Mouse (Mus musculus) midbrain, embryonic 16.5 days (tissue): ENCODE measurements at regions not wholly inside any gene's neighbourhood (a gene's known extent, or its start where the extent isn't known, plus 50 kb on each side); places are given as distances from the start of the nearest gene placed in this dataset.

Experiments
- ATAC-seq: fragments of 200-750 bp; cut with Nextera tagmentation; 2 replicates; pipeline ENCODE4 v1.8.0; 2017; ENCODE audit warnings: moderate TSS enrichment
- H3K27ac ChIP-seq: fragments of 300-500 bp; sonication (generic); 2 replicates; pipeline ENCODE4 v1.5.1; 2014; ENCODE audit warnings: mild to moderate bottlenecking, low read length, mixed read lengths
- H3K27me3 ChIP-seq: fragments of 300-500 bp; sonication (generic); 2 replicates; pipeline ENCODE4 v1.6.1; 2014; ENCODE audit warnings: low read depth, low read length, mixed read lengths; ENCODE audit not compliant: control insufficient read depth, insufficient read depth
- H3K36me3 ChIP-seq: fragments of 300-500 bp; sonication (generic); 2 replicates; pipeline ENCODE4 v1.6.1; 2014; ENCODE audit warnings: mild to moderate bottlenecking, low read length, moderate library complexity, mixed read lengths; ENCODE audit not compliant: control insufficient read depth, insufficient read depth
- H3K4me1 ChIP-seq: fragments of 300-500 bp; sonication (generic); 2 replicates; pipeline ENCODE4 v1.6.1; 2014; ENCODE audit warnings: mild to moderate bottlenecking, low read length, mixed read lengths; ENCODE audit not compliant: control insufficient read depth, insufficient read depth
- H3K4me2 ChIP-seq: fragments of 300-500 bp; sonication (generic); 2 replicates; pipeline ENCODE4 v1.6.1; 2014; ENCODE audit warnings: mild to moderate bottlenecking, low read length, mixed read lengths
- H3K4me3 ChIP-seq: fragments of 300-500 bp; sonication (generic); 2 replicates; pipeline ENCODE4 v1.5.1; 2014; ENCODE audit warnings: low read depth, mild to moderate bottlenecking, low read length, moderate library complexity, mixed read lengths
- H3K9ac ChIP-seq: fragments of 300-500 bp; sonication (generic); 2 replicates; pipeline ENCODE4 v1.6.1; 2014; ENCODE audit warnings: low read depth, low read length, mixed read lengths
- H3K9me3 ChIP-seq: fragments of 300-500 bp; sonication (generic); replicated peaks from 2 replicates; pipeline ENCODE4 v1.6.1; 2014; ENCODE audit warnings: mild to moderate bottlenecking, low read length, mixed read lengths; ENCODE audit not compliant: control insufficient read depth, poor library complexity, severe bottlenecking
- WGBS: fragments of 180-500 bp; shearing (Covaris S2); extraction: QIAGEN DNeasy Blood & Tissue Kit; methylation state at CpG from one replicate; pipeline ENCODE4 v1.1.7; 2014; 5-methylcytosine and 5-hydroxymethylcytosine counted together

- WGBS = 93% methylated on average over 3 of the region's 3 CpGs
- no peak overlapping the region for H3K4me2 ChIP-seq
- no peak for ATAC-seq
Observed at GRCm38 (mm10) chr3:38187406-38187896, 297.2 kb downstream of the Ankrd50 start.

GRCm38 (mm10) chr3:38186503-38186902 is 298.1 kb downstream of the Ankrd50 start:
- H3K36me3 ChIP-seq = no peaks in the 10 kb centered on the region
- no peaks in the 10 kb centered on the region for H3K9me3 ChIP-seq
- no peak overlapping the region for H3K27ac ChIP-seq
- no peak overlapping the region for H3K4me3 ChIP-seq
- WGBS = 89% methylated on average over 1 of the region's 1 CpGs
- H3K4me1 ChIP-seq = no peaks in the 10 kb centered on the region
- ATAC-seq = no peak
- no peaks in the 10 kb centered on the region for H3K27me3 ChIP-seq
- H3K4me2 ChIP-seq = no peak overlapping the region
- no peak overlapping the region for H3K9ac ChIP-seq

More at GRCm38 (mm10) chr3:38187406-38187896, 297.2 kb downstream of the Ankrd50 start:
- H3K4me3 ChIP-seq = no peak overlapping the region
- H3K4me1 ChIP-seq = no peaks in the 10 kb centered on the region
- H3K9me3 ChIP-seq = no peaks in the 10 kb centered on the region
- no peaks in the 10 kb centered on the region for H3K27me3 ChIP-seq
- no peak overlapping the region for H3K27ac ChIP-seq
- no peaks in the 10 kb centered on the region for H3K36me3 ChIP-seq
- no peak overlapping the region for H3K9ac ChIP-seq

- Histone ChIP-seq H3K27ac (no peak overlapping the region), H3K27me3 (no peaks in the 10 kb centered on the region), H3K4me2 (no peak overlapping the region), H3K4me3 (no peak overlapping the region), H3K4me1 (no peaks in the 10 kb centered on the region), H3K36me3 (no peaks in the 10 kb centered on the region), H3K9me3 (no peaks in the 10 kb centered on the region), H3K9ac (no peak overlapping the region)
- no peak for ATAC-seq
Observed at GRCm38 (mm10) chr3:38178295-38178694, 306.3 kb downstream of the Ankrd50 start.

- H3K4me1 ChIP-seq = no peaks in the 10 kb centered on the region
- H3K27me3 ChIP-seq = no peaks in the 10 kb centered on the region
- H3K9ac ChIP-seq = no peak overlapping the region
- H3K27ac ChIP-seq = no peak overlapping the region
- no peaks in the 10 kb centered on the region for H3K36me3 ChIP-seq
- 89% methylated on average over 12 of the region's 12 CpGs for WGBS
- no peak overlapping the region for H3K4me2 ChIP-seq
- no peaks in the 10 kb centered on the region for H3K9me3 ChIP-seq
- H3K4me3 ChIP-seq = no peak overlapping the region
- no peak for ATAC-seq
Observed at GRCm38 (mm10) chr3:38175946-38176345, 308.7 kb downstream of the Ankrd50 start.

GRCm38 (mm10) chr3:38174735-38175280 is 309.8 kb downstream of the Ankrd50 start:
- WGBS = 83% methylated on average over 8 of the region's 8 CpGs
- Histone ChIP-seq H3K36me3 (no peaks in the 10 kb centered on the region), H3K27me3 (no peaks in the 10 kb centered on the region), H3K4me2 (no peak overlapping the region), H3K27ac (no peak overlapping the region), H3K9me3 (no peaks in the 10 kb centered on the region), H3K9ac (no peak overlapping the region), H3K4me1 (no peaks in the 10 kb centered on the region), H3K4me3 (no peak overlapping the region)
- ATAC-seq = no peak

GRCm38 (mm10) chr3:38152408-38152807 is 332.2 kb downstream of the Ankrd50 start:
- WGBS = 76% methylated on average over 1 of the region's 1 CpGs
- Histone ChIP-seq H3K4me3 (no peak overlapping the region), H3K4me2 (no peak overlapping the region)

GRCm38 (mm10) chr3:38151821-38152220 is 332.8 kb downstream of the Ankrd50 start:
- 90% methylated on average over 6 of the region's 6 CpGs for WGBS
- no peak overlapping the region for H3K27ac ChIP-seq
- H3K4me2 ChIP-seq = no peak overlapping the region
- ATAC-seq = no peak
- H3K4me3 ChIP-seq = no peak overlapping the region
- no peaks in the 10 kb centered on the region for H3K9me3 ChIP-seq
- no peaks in the 10 kb centered on the region for H3K4me1 ChIP-seq
- H3K9ac ChIP-seq = no peak overlapping the region
- H3K36me3 ChIP-seq = no peaks in the 10 kb centered on the region
- H3K27me3 ChIP-seq = no peaks in the 10 kb centered on the region

More at GRCm38 (mm10) chr3:38152408-38152807, 332.2 kb downstream of the Ankrd50 start:
- no peaks in the 10 kb centered on the region for H3K27me3 ChIP-seq
- ATAC-seq = no peak
- H3K4me1 ChIP-seq = no peaks in the 10 kb centered on the region
- no peaks in the 10 kb centered on the region for H3K36me3 ChIP-seq
- H3K27ac ChIP-seq = no peak overlapping the region
- H3K9me3 ChIP-seq = no peaks in the 10 kb centered on the region
- no peak overlapping the region for H3K9ac ChIP-seq

GRCm38 (mm10) chr3:38146663-38147062 is 338.0 kb downstream of the Ankrd50 start:
- 84% methylated on average over 2 of the region's 2 CpGs for WGBS
- Histone ChIP-seq H3K27ac (no peak overlapping the region), H3K9ac (no peak overlapping the region), H3K27me3 (no peaks in the 10 kb centered on the region), H3K36me3 (no peaks in the 10 kb centered on the region), H3K4me2 (no peak overlapping the region), H3K9me3 (no peaks in the 10 kb centered on the region), H3K4me1 (peaks cover 6% of the 10 kb centered on the region; the same call in 1 of the 2 replicates), H3K4me3 (no peak overlapping the region)
- ATAC-seq = no peak

- H3K4me2 ChIP-seq = no peak overlapping the region
- 79% methylated on average over 2 of the region's 2 CpGs for WGBS
- ATAC-seq = no peak
- H3K9ac ChIP-seq = no peak overlapping the region
- no peaks in the 10 kb centered on the region for H3K9me3 ChIP-seq
- H3K27me3 ChIP-seq = no peaks in the 10 kb centered on the region
- peaks cover 6% of the 10 kb centered on the region; the same call in 1 of the 2 replicates for H3K4me1 ChIP-seq
- no peaks in the 10 kb centered on the region for H3K36me3 ChIP-seq
- H3K4me3 ChIP-seq = no peak overlapping the region
- no peak overlapping the region for H3K27ac ChIP-seq
Observed at GRCm38 (mm10) chr3:38145444-38145843, 339.2 kb downstream of the Ankrd50 start.
